Mouse (Mus musculus) neural tube, embryonic 14.5 days (tissue): ENCODE data around the gene Gm5862. TPM values are rescaled to one million over a fixed set of nuclear protein-coding genes. Genes with fewer than 3 reads are reported as not detected.
"Not testable (repeated sequence)": the region's sequence is repeated elsewhere in the genome, so short reads cannot be mapped to it uniquely, and the experiment has no call there.

Experiments used
- ATAC-seq: fragments of 200-750 bp; cut with Nextera tagmentation; 2 replicates; pipeline ENCODE4 v1.8.0; 2017; ENCODE audit warnings: low read depth, mild to moderate bottlenecking, moderate TSS enrichment, moderate library complexity
- H3K27ac ChIP-seq: fragments of 300-500 bp; sonication (generic); 2 replicates; pipeline ENCODE4 v1.5.1; 2014; ENCODE audit warnings: low read depth, mild to moderate bottlenecking, control low read depth, low read length, moderate library complexity, mixed read lengths
- H3K27me3 ChIP-seq: fragments of 300-500 bp; sonication (generic); 2 replicates; pipeline ENCODE4 v1.6.1; 2014; ENCODE audit warnings: low read length; ENCODE audit not compliant: control insufficient read depth, insufficient read depth
- H3K36me3 ChIP-seq: fragments of 300-500 bp; sonication (generic); 2 replicates; pipeline ENCODE4 v1.6.1; 2014; ENCODE audit warnings: low read length, mixed read lengths; ENCODE audit not compliant: control insufficient read depth, insufficient read depth
- H3K4me1 ChIP-seq: fragments of 300-500 bp; sonication (generic); 2 replicates; pipeline ENCODE4 v1.6.1; 2014; ENCODE audit warnings: low read length; ENCODE audit not compliant: control insufficient read depth, insufficient read depth
- H3K4me2 ChIP-seq: fragments of 300-500 bp; sonication (generic); 2 replicates; pipeline ENCODE4 v1.6.1; 2014; ENCODE audit warnings: mild to moderate bottlenecking, low read depth, low read length, control low read depth
- H3K4me3 ChIP-seq: fragments of 300-500 bp; sonication (generic); 2 replicates; pipeline ENCODE4 v1.5.1; 2014; ENCODE audit warnings: low read depth, low read length, control low read depth, mixed read lengths
- H3K9ac ChIP-seq: fragments of 300-500 bp; sonication (generic); replicated peaks from 2 replicates; pipeline ENCODE4 v1.6.1; 2014; ENCODE audit warnings: low read depth, mild to moderate bottlenecking, control low read depth, low read length, mixed read lengths
- H3K9me3 ChIP-seq: fragments of 300-500 bp; sonication (generic); 2 replicates; pipeline ENCODE4 v1.6.1; 2016; ENCODE audit warnings: low read length; ENCODE audit not compliant: control insufficient read depth
- WGBS: fragments of 180-500 bp; shearing (Covaris S2); extraction: QIAGEN DNeasy Blood & Tissue Kit; methylation state at CpG from one replicate; pipeline ENCODE4 v1.1.7; 2014; 5-methylcytosine and 5-hydroxymethylcytosine counted together
- polyA plus RNA-seq: library from polyadenylated mRNA; unstranded; fragments of >200 nt; fragmentation: Nextera tagmentation; extraction: Ambion mirVana; gene quantifications from 2 replicates; pipeline ENCODE4 v1.2.1, GENCODE M21; 2014

Gene Gm5862
- polyA plus RNA-seq: 0.16 TPM in 1 of 2 replicates, not detected in the other

GRCm38 (mm10) chr5:26022816-26023215 lies at the start of gene Gm5862:
TSS of gene Gm5862 (minus strand) at chr5:26022916.
- not testable (repeated sequence) for H3K9ac ChIP-seq, H3K9me3 ChIP-seq, H3K27ac ChIP-seq, H3K4me2 ChIP-seq, H3K4me3 ChIP-seq, H3K27me3 ChIP-seq, ATAC-seq, H3K36me3 ChIP-seq, H3K4me1 ChIP-seq
- WGBS: no CpG with 5 or more reads among the region's 3 CpGs

- 88% methylated on average over 24 of the region's 24 CpGs for WGBS
- no peak overlapping the region for H3K9ac ChIP-seq
- no peak overlapping the region for H3K4me3 ChIP-seq
- no peak overlapping the region for H3K4me2 ChIP-seq
- no peaks in the 10 kb centered on the region for H3K36me3 ChIP-seq
- ATAC-seq: no peak
- H3K4me1 ChIP-seq: no peaks in the 10 kb centered on the region
- H3K9me3 ChIP-seq: no peaks in the 10 kb centered on the region
- H3K27me3 ChIP-seq: no peaks in the 10 kb centered on the region
- no peak overlapping the region for H3K27ac ChIP-seq
Observed at GRCm38 (mm10) chr5:26070716-26071115, 48.0 kb upstream of the Gm5862 start.

GRCm38 (mm10) chr5:26058481-26058880 lies 35.8 kb upstream of the Gm5862 start, which contains the start of gene Gm7347:
TSS of gene Gm7347 (minus strand) at chr5:26058581.
- H3K27me3 ChIP-seq, H3K9ac ChIP-seq, H3K4me3 ChIP-seq, H3K4me1 ChIP-seq, H3K36me3 ChIP-seq, ATAC-seq, H3K4me2 ChIP-seq, H3K9me3 ChIP-seq, H3K27ac ChIP-seq: not testable (repeated sequence)
- no CpG with 5 or more reads among the region's 2 CpGs for WGBS

DNA sequence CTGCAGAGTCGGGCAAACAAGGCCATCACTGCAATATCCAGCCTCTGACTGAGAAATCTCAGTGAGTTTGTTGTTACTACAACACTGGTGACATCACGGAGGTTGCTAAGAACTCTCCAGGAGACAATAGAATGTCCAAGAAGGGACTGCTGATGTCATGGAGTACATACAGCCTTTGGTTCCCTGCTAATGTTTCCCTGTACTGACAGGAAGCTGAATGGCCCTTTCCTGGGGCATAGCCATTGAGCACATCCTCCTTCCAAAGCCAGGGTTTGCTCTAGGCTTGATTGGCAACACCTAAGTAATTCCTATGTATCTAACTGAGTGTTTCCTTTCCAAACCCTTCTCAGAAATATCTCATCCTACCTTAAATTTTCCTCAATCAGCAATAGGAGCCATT lies 16.7 kb upstream of the Gm5862 start, which contains the start of gene Speer4a:
Gene Speer4a (minus strand): TSS at position 101 of the 400 bp plus-strand sequence.
- not testable (repeated sequence) for H3K9ac ChIP-seq, H3K27ac ChIP-seq, H3K4me1 ChIP-seq, ATAC-seq, H3K4me2 ChIP-seq, H3K9me3 ChIP-seq, H3K4me3 ChIP-seq, H3K27me3 ChIP-seq, H3K36me3 ChIP-seq
- 74% methylated on average over 2 of the region's 2 CpGs for WGBS

DNA sequence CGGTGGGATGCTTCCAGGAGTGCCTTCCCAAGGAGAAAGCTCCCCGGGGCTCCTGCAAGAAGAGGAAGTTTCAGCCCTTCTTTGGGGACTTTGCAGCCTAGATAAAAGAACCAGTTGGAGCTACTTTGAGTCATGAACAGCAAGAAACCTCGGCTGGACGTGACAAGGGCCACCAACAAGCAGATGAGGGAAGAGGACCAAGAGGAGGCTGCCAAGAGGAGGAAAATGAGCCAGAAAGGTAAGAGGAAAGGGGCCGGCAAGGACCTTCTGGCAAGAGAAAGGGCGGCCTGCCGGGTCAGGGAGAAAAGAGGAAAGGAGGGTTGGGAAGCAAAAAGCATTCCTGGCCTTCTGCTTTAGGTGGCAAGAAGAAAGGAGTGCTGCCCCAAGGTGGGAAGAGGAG lies 15.0 kb downstream of the Gm5862 start:
- peak; percentile 6; the same call in 1 of the 2 replicates for ATAC-seq
- 74% methylated on average over 6 of the region's 7 CpGs for WGBS
- not testable (repeated sequence) for H3K4me3 ChIP-seq, H3K36me3 ChIP-seq, H3K4me1 ChIP-seq, H3K27me3 ChIP-seq, H3K27ac ChIP-seq, H3K9ac ChIP-seq, H3K9me3 ChIP-seq
- peak overlapping the region; percentile 71; the same call in 1 of the 2 replicates for H3K4me2 ChIP-seq

DNA sequence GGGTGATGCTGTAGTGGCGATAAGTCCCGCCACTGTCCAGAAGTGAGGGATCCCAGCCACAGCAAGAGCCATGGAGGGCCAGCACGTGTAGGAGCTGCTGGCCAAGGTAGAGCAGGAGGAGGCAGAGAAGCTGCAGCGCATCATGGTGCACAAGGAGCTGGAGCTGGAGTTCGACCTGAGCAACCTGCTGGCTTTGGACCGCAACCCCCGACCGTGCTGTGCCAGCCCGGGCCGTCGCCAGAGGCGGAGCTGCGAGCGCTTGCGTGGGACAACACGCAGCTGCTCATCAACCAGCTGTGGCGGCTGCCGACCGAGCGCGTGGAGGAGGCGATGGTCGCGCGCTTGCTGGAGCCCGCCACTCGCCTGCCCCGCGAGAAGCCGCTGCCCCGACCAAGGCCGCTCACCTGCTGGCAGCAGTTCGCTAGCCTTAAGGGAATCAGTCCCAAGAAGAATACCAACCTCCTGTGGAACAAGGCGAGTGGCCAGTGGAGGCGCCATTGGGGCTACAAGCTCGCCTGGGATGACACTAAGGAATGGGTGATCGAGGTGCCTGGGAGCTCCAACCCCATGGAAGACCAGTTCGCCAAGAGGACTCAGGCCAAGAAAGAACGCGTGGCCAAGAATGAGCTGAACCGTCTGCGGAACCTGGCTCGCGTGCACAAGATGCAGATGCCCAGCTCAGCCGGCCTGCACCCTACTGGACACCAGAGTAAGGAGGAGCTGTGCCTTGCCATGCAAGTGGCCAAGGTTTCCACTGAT lies 15.6 kb downstream of the Gm5862 start:
- H3K4me1 ChIP-seq, H3K27me3 ChIP-seq, H3K9me3 ChIP-seq, H3K36me3 ChIP-seq, H3K27ac ChIP-seq: not testable (repeated sequence)
- ATAC-seq: peak; percentile 95
- WGBS: 23% methylated on average over 45 of the region's 45 CpGs
- Histone ChIP-seq H3K9ac (peak overlapping the region; percentile 61), H3K4me3 (peak overlapping the region; percentile 39), H3K4me2 (peak overlapping the region; percentile 71)

DNA sequence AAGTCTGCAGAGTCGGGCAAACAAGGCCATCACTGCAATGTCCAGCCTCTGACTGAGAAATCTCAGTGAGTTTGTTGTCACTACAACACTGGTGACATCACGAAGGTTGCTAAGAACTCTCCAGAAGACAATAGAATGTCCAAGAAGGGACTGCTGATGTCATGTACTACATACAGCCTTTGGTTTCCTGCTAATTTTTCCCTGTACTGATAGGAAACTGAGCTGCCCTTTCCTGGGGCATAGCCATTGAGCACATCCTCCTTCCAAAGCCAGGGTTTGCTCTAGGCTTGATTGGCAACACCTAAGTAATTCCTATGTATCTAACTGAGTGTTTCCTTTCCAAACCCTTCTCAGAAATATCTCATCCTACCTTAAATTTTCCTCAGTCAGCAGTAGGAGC lies 18.0 kb downstream of the Gm5862 start, which contains the start of gene Gm1979:
Gene Gm1979 (minus strand): TSS at position 101 of the 400 bp plus-strand sequence.
- H3K4me2 ChIP-seq, ATAC-seq, H3K27ac ChIP-seq, H3K36me3 ChIP-seq, H3K27me3 ChIP-seq, H3K4me3 ChIP-seq, H3K9me3 ChIP-seq, H3K4me1 ChIP-seq, H3K9ac ChIP-seq: not testable (repeated sequence)
- 83% methylated on average over 1 of the region's 2 CpGs for WGBS

DNA sequence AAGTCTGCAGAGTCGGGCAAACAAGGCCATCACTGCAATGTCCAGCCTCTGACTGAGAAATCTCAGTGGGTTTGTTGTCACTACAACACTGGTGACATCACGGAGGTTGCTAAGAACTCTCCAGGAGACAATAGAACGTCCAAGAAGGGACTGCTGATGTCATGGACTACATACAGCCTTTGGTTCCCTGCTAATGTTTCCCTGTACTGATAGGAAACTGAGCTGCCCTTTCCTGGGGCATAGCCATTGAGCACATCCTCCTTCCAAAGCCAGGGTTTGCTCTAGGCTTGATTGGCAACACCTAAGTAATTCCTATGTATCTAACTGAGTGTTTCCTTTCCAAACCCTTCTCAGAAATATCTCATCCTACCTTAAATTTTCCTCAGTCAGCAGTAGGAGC lies 34.2 kb downstream of the Gm5862 start, which contains the start of gene Gm21698:
Gene Gm21698 (minus strand): TSS at position 101 of the 400 bp plus-strand sequence.
- H3K9ac ChIP-seq, ATAC-seq, H3K36me3 ChIP-seq, H3K27ac ChIP-seq, H3K4me2 ChIP-seq, H3K27me3 ChIP-seq, H3K4me1 ChIP-seq, H3K4me3 ChIP-seq, H3K9me3 ChIP-seq: not testable (repeated sequence)
- no CpG with 5 or more reads among the region's 3 CpGs for WGBS

GRCm38 (mm10) chr5:25972563-25972962 lies 50.2 kb downstream of the Gm5862 start, which contains the start of gene Gm21680:
TSS of gene Gm21680 (minus strand) at chr5:25972663.
- ATAC-seq: not testable (repeated sequence)

More at GRCm38 (mm10) chr5:25972563-25972962, 50.2 kb downstream of the Gm5862 start, which contains the start of gene Gm21680:
- H3K4me2 ChIP-seq, H3K27ac ChIP-seq, H3K4me1 ChIP-seq, H3K4me3 ChIP-seq, H3K36me3 ChIP-seq, H3K9ac ChIP-seq, H3K27me3 ChIP-seq, H3K9me3 ChIP-seq: not testable (repeated sequence)
- no CpG with 5 or more reads among the region's 2 CpGs for WGBS
